ENCODE assay signal across 19 mouse cellular contexts in the genomic region with DNA sequence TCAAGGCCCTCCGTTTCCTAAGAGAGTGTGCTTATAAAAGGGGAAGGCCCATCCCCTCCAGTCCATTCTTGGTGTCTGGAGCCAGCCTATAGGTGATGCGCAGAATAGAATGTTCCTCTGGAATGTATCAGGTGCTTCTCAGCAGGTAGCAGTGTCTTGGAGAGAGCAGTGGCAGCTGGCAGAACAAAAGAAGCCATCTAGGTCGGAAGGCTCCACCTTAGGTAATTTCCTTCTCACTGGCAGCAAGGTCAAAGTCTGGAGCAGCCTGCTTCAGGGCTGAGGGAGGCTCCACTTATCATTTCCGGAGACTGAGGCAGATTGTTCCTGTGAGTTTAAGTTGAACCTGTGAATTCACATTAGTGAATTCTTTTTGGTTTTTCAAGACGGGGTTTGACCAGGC. TPM values are rescaled to one million over a fixed set of nuclear protein-coding genes. Genes with fewer than 3 reads are reported as not detected.
DNase-seq lines count a peak whose midpoint lies in the region; TF ChIP-seq lines count a peak whose summit lies in the region.
"Had no signal": no experiment of that assay in that cellular context is flagged by ENCODE, and none has a peak within 500 bp of the region (broad histone marks: within the 10 kb centered on the region; RNA-seq: fewer than 3 reads in every experiment).

No protein-coding gene starts in this region.

- WGBS in large intestine, adult 2 months, result 36% methylated on average over 5 of the region's 5 CpGs

- peak; percentile 81 for DNase-seq in heart, adult 11 months
- no peak for DNase-seq in heart, postnatal 14 days
- peak; percentile 97 for DNase-seq in ZHBTc4 (ENCODE audit: low read depth, low spot score)
- DNase-seq in large intestine, adult 2 months (ENCODE audit: low read depth, low spot score), result peak; percentile 40
- no peak for DNase-seq in kidney, adult 9 months
- no peak for DNase-seq in layer of hippocampus, adult 2 months (ENCODE audit: low spot score in 2 of 2)
- DNase-seq in left cerebral cortex, postnatal 10 days (ENCODE audit: extremely low spot score in 1 of 2, low spot score in 2 of 2), result no peak
- DNase-seq in gastrocnemius, postnatal 4 days (ENCODE audit: low spot score in 2 of 2), result no peak
- DNase-seq: adrenal gland, adult 2 months; B cell, adult 2 months; cerebellum, adult 11 months; cerebellum, adult 8-10 months; cerebellum, postnatal 14 days; gastrocnemius, postnatal 14 days; heart, postnatal 4 days had no signal

- H3K4me3 ChIP-seq in layer of hippocampus, adult 2 months, result no peak overlapping the region
- H3K4me3 ChIP-seq: embryonic facial prominence, embryonic 12.5 days; forebrain, embryonic 12.5 days; heart, embryonic 13.5 days; hindbrain, embryonic 12.5 days had no signal

- intact Hi-C loops in heart, postnatal 14 days (cut with DNase I), result no loop called here
- intact Hi-C loops in left cerebral cortex, postnatal 10 days (cut with DNase I), result no loop called here

- TF ChIP-seq CTCF in layer of hippocampus, adult 2 months (conservative IDR thresholded peaks at IDR 0.05), result no peak

- H3K27ac ChIP-seq in layer of hippocampus, adult 2 months, result no peak overlapping the region
- H3K27ac ChIP-seq: embryonic facial prominence, embryonic 12.5 days; forebrain, embryonic 12.5 days; heart, embryonic 13.5 days; hindbrain, embryonic 12.5 days had no signal

RNA-seq across cellular contexts. Expression of a gene that starts 13.0 kb away (rescaled TPM):
- 10 to 100 TPM; 29.5 to 37.9 TPM for total RNA-seq in heart, postnatal 14 days (2021)
- polyA plus RNA-seq in large intestine, adult 2 months (2012; rRNA removed), result 12.0 and 15.5 TPM in 2 replicates
- 10 to 100 TPM; 65.7 to 69.7 TPM for total RNA-seq in layer of hippocampus, adult 2 months (2021)
- total RNA-seq in left cerebral cortex, postnatal 10 days (2021), result 10 to 100 TPM; 73.3 to 74.4 TPM
- total RNA-seq in gastrocnemius, postnatal 4 days (2021), result 10 to 100 TPM; 77.7 to 96.0 TPM

RNA-seq across cellular contexts. Expression of a gene that starts 27.1 kb away (rescaled TPM):
- total RNA-seq in heart, postnatal 14 days (2021), result 10 to 100 TPM; 55.6 to 58.2 TPM
- 18.2 and 21.3 TPM in 2 replicates for polyA plus RNA-seq in large intestine, adult 2 months (2012; rRNA removed)
- total RNA-seq in layer of hippocampus, adult 2 months (2021), result 100 to 1,000 TPM; 117 to 120 TPM
- total RNA-seq in left cerebral cortex, postnatal 10 days (2021), result 100 to 1,000 TPM; 105 to 111 TPM
- total RNA-seq in gastrocnemius, postnatal 4 days (2021), result 10 to 100 TPM; 87.3 to 97.7 TPM

Comparison
In these comparisons a context has a peak if more than half of its experiments do, and no peak if none do; other contexts are left out.
1. DNase-seq: peak in heart, adult 11 months (single experiment), ZHBTc4 (single experiment) and large intestine, adult 2 months (single experiment); none in heart, postnatal 14 days (0 of 2), kidney, adult 9 months (single experiment), layer of hippocampus, adult 2 months (0 of 2), left cerebral cortex, postnatal 10 days (0 of 2) and gastrocnemius, postnatal 4 days (0 of 2).